Mouse (Mus musculus) cerebral cortex, adult 2 months (tissue): Measurements from ENCODE around the gene Ccdc66.

ENCODE experiments used
- WGBS: fragments of 180-500 bp; shearing (Covaris S2); methylation state at CpG from one replicate; pipeline ENCODE4 v1.1.7; 2018; 5-methylcytosine and 5-hydroxymethylcytosine counted together

Ccdc66 gene

DNA sequence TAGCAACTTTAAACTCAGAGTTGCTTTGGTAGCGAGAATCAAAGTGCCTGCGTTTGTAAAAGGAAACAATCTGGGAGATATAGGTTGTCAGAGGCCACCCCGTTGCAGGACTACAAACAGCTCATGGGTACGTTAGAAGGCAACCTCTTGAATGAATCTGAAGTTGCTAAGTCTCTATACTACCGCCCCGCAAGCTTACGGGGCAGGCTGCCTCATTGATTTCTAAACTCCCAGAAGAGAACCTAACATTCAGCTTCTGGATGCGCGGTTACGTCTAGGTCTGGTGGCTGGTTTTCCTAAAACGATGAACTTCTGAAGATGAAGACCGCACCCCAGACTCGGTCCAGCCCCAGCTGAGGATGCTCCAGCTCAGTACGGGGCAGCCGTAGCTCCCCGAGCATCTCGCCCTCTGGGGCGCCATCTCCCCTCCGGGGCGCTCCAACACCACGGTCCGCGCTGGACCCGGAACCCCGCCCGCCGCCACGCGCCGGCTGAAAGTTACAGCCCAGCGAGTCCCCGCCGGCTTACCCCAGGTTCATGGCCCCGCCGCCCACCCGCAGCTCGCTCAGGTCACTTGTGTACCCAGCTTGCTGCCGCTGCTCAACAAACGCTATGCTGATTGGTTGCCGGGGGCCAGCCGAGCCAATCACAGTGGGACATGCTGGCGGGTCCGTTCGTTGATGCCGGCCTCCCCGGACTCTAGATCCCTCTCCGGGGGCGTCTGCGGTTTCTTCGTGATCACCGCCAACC is at the start of gene Ccdc66:
TSS of gene Ccdc66 (minus strand) at position 567 of the 750 bp plus-strand sequence.
- under 1% methylated on average over 51 of the region's 51 CpGs for WGBS

DNA sequence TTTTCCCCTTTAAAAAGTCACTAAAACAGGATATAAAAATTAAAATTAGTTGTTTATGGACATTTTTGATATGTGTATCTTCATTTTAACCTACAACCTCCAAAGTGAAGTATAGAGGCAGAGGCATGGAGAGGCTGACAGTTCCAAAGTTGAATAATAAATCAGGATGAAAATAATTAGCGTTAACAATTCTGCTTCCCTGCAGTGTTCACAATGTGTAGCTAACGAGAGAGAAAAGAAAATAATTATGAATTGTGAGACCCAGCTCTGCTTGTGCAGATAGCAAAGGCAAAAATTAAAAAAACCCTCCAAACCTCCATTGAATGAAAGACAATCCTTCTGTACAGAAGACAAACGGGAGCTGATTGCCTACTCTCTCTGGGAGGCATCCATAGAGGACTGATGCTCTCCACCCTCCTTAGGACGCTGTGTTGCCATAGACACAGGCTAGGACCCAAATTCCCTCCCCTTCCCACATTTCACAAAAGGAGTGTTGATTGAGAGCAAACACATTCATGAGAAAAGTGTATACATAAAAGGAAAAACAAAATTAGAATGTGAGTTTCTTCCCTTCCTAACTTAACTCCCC is 35.7 kb upstream of the Ccdc66 start:
- WGBS, result 50% methylated on average over 4 of the region's 4 CpGs

DNA sequence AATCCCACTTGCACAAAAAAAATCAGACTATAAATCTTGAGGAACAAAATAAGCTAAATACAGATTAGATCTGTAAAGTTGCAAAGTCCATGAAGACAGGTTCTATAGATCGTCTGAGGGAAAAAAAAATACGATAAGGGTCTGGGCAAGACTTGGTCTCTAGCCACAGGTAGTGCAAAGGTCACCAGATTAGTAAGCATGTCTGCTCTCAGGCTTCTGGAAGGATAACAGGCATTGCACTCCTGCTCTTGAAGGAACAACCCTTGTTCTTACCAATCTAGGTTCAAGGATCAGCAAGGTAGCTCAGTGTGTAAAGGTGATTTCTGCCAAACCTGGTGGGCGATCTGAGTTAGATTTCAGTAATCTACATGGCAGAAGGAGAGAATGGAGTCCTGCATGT is 28.2 kb upstream of the Ccdc66 start:
- 86% methylated on average over 3 of the region's 3 CpGs for WGBS

DNA sequence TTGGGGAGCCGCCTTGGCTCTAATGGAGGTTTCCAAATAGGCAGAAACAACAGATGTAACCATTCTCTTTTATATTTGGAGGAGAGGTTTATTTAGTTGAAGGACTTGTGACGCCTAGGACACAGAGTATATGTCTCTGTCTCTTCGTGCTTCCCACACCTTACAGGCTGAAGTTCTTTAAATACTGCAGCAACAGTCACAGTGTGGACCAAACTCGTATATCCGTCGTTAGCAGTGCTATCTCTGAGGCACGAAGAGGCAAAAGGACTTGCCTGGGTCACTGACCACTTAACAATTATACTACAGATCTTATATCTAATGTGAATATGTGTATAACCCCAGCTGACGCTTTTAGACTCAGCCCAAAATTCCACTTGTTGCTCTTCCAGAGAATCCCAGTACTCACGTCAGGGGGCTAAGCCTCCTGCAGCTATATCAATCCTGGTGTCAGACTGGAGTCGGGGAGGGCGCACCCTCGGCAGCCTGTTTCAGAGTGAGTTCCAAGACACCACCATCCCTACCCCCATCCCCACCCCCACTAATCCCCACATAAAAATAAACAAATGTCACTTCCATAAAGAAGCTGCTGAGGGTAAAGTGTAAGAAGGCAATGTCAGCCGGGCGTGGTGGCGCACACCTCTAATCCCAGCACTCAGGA is 513 bp upstream of the Ccdc66 start:
- 31% methylated on average over 15 of the region's 15 CpGs for WGBS

DNA sequence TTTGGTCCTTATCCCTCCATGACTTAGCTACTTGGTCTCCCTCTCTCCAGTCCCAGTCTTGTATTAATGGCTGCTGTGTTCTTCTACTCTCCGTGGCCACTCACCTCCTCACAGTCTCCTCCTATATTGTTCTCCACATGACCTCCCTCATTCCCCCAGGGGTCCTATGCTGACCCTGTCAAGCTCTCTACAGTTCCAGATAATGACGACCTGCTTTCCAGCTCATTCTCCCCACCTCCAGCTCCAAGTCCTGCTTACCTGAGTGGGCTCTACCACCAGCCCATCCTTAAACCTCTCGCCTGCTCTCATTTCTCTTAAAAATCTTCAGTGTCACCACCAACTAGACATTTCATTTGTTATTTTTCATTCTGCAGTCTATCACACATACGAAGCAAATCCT is 7.2 kb downstream of the Ccdc66 start:
- WGBS, result 91% methylated on average over 4 of the region's 4 CpGs

DNA sequence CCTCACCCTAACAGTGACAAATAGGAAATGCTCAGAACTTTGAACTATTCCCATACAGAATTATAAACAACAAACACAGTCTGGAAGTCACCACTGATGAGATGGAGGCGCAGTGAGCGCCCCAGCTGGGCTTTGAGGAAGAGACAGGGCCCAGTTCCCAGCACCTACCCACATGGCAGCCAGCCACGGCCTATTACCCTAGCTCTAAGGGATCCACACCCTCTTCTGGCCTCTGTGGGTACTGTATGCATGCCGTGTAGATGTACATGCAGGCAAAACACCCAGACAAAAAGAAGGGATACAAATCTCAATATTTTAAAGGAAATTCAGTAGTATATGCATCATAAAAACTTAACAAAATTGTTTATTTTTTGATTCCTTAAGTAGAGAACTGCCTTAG is 14.7 kb downstream of the Ccdc66 start:
- 90% methylated on average over 4 of the region's 4 CpGs for WGBS

DNA sequence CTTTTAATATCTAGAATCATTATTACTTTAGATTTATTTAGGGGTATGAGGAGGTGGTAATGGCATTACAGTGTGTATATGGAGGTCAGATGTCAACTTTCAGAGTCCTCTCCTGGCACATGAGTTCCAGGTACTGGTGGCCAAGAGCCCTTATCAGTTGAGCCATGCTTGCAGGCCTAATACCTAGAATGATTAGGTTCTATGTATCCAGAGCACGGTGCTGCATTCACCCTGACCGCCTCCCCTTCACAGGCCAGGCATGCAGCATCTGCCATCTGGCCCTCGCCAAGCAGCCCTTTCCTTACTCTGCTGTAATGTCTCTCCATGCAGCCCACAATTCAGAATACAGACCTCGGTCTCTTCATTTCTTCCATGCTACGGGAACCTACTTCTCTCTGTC is 16.9 kb downstream of the Ccdc66 start:
- WGBS, result 87% methylated on average over 5 of the region's 5 CpGs

DNA sequence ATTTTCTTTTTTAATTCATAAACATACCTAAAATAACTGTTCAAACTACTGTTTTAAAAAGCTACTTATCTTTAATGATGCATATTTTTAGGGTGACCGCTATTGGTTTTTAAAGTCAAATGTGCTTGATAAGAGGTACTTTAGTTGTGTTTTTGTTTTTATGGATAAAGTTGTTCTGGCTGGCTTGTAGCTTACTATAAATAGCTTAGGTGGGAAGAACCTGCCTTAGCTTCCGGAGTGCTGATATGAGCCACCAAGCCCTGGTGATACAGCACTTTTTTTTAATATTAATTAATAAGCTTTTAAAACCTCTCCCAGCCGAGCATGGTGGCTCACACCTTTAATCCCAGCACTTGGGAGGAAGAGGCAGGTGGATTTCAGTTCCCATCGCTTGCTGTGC is 61.3 kb downstream of the Ccdc66 start:
- 83% methylated on average over 4 of the region's 4 CpGs for WGBS

DNA sequence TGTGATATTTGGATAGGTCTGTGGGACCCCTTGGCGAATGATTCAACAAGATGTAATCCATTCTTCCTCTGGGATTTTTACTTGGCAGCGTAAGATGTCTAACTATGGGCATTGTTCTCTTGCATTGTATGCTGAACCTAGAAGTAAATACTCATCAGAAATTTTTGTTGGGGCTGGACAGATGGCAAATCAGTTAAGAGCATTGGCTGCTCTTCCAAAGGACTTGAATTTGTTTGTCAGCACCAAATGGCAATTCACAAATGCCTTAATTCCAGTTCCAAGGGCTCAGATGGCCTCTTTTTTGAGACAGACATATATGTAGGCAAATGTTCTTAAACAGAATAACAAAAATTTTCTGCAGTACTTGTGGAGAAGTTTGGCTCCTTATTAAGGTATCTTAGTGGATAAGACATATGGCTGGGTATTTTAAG is 63.4 kb downstream of the Ccdc66 start:
- 29% methylated on average over 2 of the region's 2 CpGs for WGBS

DNA sequence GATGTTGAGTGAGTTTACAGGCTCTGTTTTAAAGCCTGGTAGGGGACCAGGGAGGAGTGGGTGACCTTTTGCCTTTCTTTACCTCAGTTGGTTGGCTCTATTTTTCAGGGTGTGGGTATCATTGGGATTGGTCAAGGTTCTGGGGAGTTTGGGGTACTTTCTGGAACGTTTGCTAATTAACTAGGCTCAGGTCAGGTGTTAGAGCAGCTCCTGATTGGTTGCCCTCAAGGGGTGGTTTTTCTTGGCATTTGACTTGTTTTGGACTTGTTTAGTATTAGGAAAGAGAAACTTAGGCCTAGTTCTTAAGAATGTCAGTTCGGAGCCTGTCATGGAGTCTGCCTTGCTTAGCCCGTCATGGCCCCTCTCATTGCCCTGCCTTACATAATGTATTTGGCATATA is 71.4 kb downstream of the Ccdc66 start:
- 89% methylated on average over 3 of the region's 3 CpGs for WGBS

DNA sequence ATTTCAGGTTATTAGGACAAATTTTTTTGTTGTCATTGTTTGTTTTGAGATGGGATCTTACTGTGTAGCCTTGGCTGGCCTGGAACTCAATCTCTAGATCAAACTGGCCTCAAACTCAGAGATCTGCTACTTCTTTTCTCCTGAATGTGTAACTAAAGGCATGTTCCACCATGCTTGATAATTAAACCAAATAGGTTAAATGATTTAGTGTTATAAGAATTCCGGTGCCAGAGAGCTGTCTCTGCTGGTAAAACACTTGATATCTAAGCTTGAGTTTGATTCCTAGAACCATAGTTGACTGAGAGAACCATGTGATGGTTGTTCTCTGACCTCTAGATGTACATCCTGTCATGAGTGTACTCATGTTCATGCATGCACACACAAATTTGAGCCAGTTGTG is 72.1 kb downstream of the Ccdc66 start:
- WGBS, result 98% methylated on average over 1 of the region's 1 CpGs

DNA sequence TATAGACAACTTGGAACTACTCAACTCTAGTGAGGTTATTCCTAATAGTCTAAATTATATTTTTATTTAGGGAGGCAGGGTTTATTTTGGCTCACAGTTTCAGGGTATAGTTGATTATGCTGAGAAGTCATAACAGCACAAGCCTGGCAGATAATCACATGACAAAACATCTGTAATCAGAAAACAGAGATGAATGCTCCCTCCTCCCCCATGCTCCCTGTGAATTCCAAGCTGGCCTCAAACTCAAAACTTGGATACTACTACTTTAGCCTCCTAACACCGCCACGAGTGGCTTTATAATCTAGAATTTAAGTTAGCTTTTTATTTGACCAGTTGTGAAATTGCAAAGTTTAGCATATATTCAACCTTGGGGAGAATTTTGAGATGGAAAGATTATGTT is 76.2 kb downstream of the Ccdc66 start:
- 94% methylated on average over 2 of the region's 2 CpGs for WGBS
